Mouse (Mus musculus): ENCODE measurements around the gene Zfp276.

GRCm38 (mm10) chr8:123284493-123284892 lies 30.5 kb downstream of the Zfp276 start:
- TF ChIP-seq CTCF (IDR thresholded peaks at IDR 0.05; ENCODE audit: low read depth) (no peak), EP300 (optimal IDR thresholded peaks at IDR 0.05) (no peak)
